Mouse (Mus musculus) bone marrow macrophage, adult 2 months (primary cell): Measurements from ENCODE around the gene Pafah1b3.

Source experiments
- CTCF ChIP-seq: IDR thresholded peaks from 2 replicates; pipeline ENCODE4 v1.5.1; 2012; ENCODE audit warnings: low read depth, mild to moderate bottlenecking, low read length, moderate library complexity
- POLR2A ChIP-seq: IDR thresholded peaks from 2 replicates; pipeline ENCODE4 v1.6.1; 2012; ENCODE audit warnings: mild to moderate bottlenecking, low read depth, low read length, borderline replicate concordance

- TF ChIP-seq CTCF (no peak), POLR2A (no peak)
These were observed 22.8 kb downstream of the Pafah1b3 start for GRCm38 (mm10) chr7:25274996-25275395.
